Mouse (Mus musculus) ES-E14 (cell line): ENCODE data around the gene Coch.

Experiments
- CHD2 ChIP-seq: IDR thresholded peaks from 2 replicates; pipeline ENCODE4 v1.6.1; 2014; ENCODE audit warnings: mild to moderate bottlenecking, low read depth, low read length, inconsistent platforms
- HCFC1 ChIP-seq: IDR thresholded peaks from 2 replicates; pipeline ENCODE4 v1.6.1; 2012; ENCODE audit warnings: low read length, inconsistent platforms, borderline replicate concordance; ENCODE audit not compliant: insufficient read depth

- TF ChIP-seq CHD2 (no peak), HCFC1 (no peak)
Observed at GRCm38 (mm10) chr12:51555041-51555440, 38.1 kb upstream of the Coch start.
